Mouse (Mus musculus): ENCODE measurements around the gene Ptprn.

- TF ChIP-seq CHD2 (IDR thresholded peaks at IDR 0.05; ENCODE audit: low read depth, low read length) (no peak), ZC3H11A (IDR thresholded peaks at IDR 0.05; ENCODE audit: borderline replicate concordance, low read depth, low read length) (no peak)
Measured at GRCm38 (mm10) chr1:75244175-75244826, 20.0 kb downstream of the Ptprn start.
